Mouse (Mus musculus) cortical plate, adult 2 months (tissue): ENCODE measurements around the gene Mamdc4. TPM values are rescaled to one million over a fixed set of nuclear protein-coding genes. Genes with fewer than 3 reads are reported as not detected.

Experiments
- H3K27ac ChIP-seq: fragments of 200-500 bp; 2 replicates; pipeline ENCODE4 v1.5.1; 2012; ENCODE audit warnings: low read length, control low read depth, inconsistent platforms; ENCODE audit not compliant: insufficient read depth
- H3K4me1 ChIP-seq: fragments of 200-500 bp; 2 replicates; pipeline ENCODE4 v1.6.1; 2011; ENCODE audit warnings: low read length; ENCODE audit not compliant: control insufficient read depth, insufficient read depth
- H3K4me3 ChIP-seq: fragments of 200-500 bp; 2 replicates; pipeline ENCODE4 v1.5.1; 2011; ENCODE audit warnings: mild to moderate bottlenecking, low read length, control low read depth; ENCODE audit not compliant: insufficient read depth
- CTCF ChIP-seq: fragments of 200-500 bp; IDR thresholded peaks from 2 replicates; pipeline ENCODE4 v1.5.1; 2011; ENCODE audit warnings: mild to moderate bottlenecking, control low read depth, low read length; ENCODE audit not compliant: insufficient read depth; ENCODE audit errors: extremely low read depth
- POLR2A ChIP-seq: fragments of 200-500 bp; IDR thresholded peaks from 2 replicates; pipeline ENCODE4 v1.6.1; 2011; ENCODE audit warnings: mild to moderate bottlenecking, low read length, control low read depth; ENCODE audit not compliant: insufficient read depth; ENCODE audit errors: extremely low read depth
- polyA plus RNA-seq: library from polyadenylated mRNA; depleted of rRNA; stranded (reverse); fragments of >200 nt; gene quantifications from 2 replicates; pipeline ENCODE4 v1.2.3, GENCODE M21; 2012

The Mamdc4 gene
- polyA plus RNA-seq, 1 experiment = 1.1 TPM

DNA sequence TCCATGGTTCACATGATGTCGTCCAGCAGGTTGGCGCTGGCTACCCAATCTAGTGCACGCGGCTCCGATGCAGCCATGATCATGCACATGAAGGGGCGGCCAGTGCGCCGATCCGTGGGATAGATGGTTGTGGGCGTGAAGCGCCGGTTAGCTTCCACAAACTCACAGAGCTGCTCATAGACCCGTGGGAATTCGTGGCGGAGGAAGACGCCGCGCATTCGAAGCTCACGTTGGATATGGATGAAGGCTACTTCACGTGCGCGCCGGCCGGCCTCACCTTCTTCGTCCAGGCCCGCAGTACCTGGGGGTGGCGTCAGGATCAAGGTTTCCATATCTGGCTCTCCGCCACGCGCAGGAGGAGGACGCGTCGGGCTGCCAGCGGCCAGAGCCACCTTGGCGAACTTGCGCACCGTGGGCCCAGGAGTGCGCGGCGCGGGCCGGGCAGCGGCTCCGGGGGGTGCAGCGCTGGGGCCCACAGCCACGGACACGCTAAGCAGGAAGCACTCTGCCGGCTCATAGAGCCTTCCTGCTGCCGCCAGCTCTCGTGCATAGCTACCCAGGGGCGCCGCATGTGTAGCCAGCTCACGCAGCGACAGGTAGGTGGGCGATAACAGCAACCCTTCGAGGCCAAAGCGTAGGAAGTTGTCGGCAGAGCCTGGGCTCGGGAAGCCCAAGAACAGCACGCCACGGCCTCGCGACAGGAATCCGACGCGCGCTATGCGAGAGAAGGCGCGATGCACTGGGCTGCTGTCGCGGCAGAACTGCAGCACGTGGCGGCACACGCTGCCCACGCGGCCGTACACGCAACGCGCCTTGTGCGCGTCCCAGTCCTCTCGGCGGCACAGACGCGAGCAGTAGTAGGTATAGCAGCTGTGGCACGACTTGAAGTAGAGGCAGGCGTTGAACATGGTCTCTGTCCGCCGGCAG lies 2.6 kb upstream of the Mamdc4 start:
- TF ChIP-seq CTCF (no peak), POLR2A (no peak)
- Histone ChIP-seq H3K4me3 (no peak overlapping the region), H3K4me1 (peaks cover 10% of the 10 kb centered on the region), H3K27ac (peak overlapping the region; percentile 76)

- peak overlapping the region; percentile 29; the same call in 1 of the 2 replicates for H3K27ac ChIP-seq
- peaks cover 8% of the 10 kb centered on the region for H3K4me1 ChIP-seq
- TF ChIP-seq CTCF = no peak
Observed at GRCm38 (mm10) chr2:25576028-25576850, 1.6 kb upstream of the Mamdc4 start.

GRCm38 (mm10) chr2:25575432-25576027 lies 885 bp upstream of the Mamdc4 start:
- Histone ChIP-seq H3K4me1 (peaks cover 8% of the 10 kb centered on the region), H3K27ac (peak overlapping the region; percentile 29; the same call in 1 of the 2 replicates), H3K4me3 (peak overlapping the region; percentile 39; the same call in 1 of the 2 replicates)
- TF ChIP-seq POLR2A (0 out of 2 replicates have a peak, but pooled peaks have one; percentile 4), CTCF (no peak)

More at GRCm38 (mm10) chr2:25576028-25576850, 1.6 kb upstream of the Mamdc4 start:
- H3K4me3 ChIP-seq = no peak overlapping the region

- peaks cover 6% of the 10 kb centered on the region for H3K4me1 ChIP-seq
- H3K4me3 ChIP-seq = peak overlapping the region; percentile 39
- TF ChIP-seq CTCF = no peak
- no peak for TF ChIP-seq POLR2A
- H3K27ac ChIP-seq = no peak overlapping the region
Observed at GRCm38 (mm10) chr2:25574136-25574535, 509 bp downstream of the Mamdc4 start.

- Histone ChIP-seq H3K27ac (no peak overlapping the region), H3K4me3 (no peak overlapping the region), H3K4me1 (peaks cover 6% of the 10 kb centered on the region)
- TF ChIP-seq POLR2A (no peak), CTCF (no peak)
Observed at GRCm38 (mm10) chr2:25573068-25573467, 1.6 kb downstream of the Mamdc4 start.

DNA sequence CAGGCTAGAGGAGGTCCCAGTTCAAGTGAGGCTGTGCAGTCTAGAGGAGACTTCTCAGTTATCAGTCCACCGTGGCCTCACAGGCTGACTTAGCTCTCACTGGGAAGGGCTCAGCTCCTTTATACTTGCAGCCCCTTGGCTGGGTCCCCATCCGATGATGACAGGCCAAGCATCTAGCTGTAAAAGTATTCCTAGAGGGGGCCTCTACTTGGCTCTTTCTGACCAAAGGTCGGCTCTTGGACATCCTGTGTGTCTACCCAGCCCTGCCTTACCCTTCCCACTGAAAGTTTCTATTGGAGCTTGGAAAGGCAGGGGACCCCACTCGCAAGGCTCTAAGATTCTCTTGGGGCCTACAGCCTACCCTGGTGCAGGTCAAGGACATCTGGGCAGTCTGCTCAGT lies 3.4 kb downstream of the Mamdc4 start:
- Histone ChIP-seq H3K4me3 (no peak overlapping the region), H3K27ac (no peak overlapping the region), H3K4me1 (peaks cover 5% of the 10 kb centered on the region)
- TF ChIP-seq POLR2A (no peak), CTCF (no peak)

DNA sequence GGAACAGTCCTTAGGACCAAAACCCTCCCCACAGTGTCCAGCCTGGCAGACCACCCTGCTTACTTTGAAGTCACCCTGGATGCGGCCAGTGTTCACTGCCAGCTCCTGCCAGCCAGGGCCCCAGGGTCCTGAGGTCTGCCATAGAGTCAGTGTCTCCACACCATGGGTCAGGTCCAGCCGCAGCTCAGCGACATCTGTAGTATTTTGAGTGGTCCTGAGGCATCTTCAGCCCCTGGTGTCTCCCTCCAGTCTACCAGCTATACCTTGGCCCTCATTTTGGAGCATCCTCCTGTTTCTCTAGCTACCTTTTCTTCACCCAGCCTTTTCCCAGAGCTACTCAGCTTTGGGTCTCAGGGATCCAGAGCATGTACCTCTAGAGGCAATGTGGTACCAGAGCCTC lies 5.3 kb downstream of the Mamdc4 start:
- 0 out of 2 replicates have a peak, but pooled peaks cover 2% of the 10 kb centered on the region for H3K4me1 ChIP-seq
- H3K4me3 ChIP-seq = no peak overlapping the region
- H3K27ac ChIP-seq = no peak overlapping the region
- no peak for TF ChIP-seq POLR2A
- no peak for TF ChIP-seq CTCF

- no peak for TF ChIP-seq CTCF
- no peak for TF ChIP-seq POLR2A
- Histone ChIP-seq H3K4me1 (no peaks in the 10 kb centered on the region), H3K27ac (no peak overlapping the region), H3K4me3 (no peak overlapping the region)
Observed at GRCm38 (mm10) chr2:25568473-25569019, 6.1 kb downstream of the Mamdc4 start.

- TF ChIP-seq CTCF = no peak
- no peaks in the 10 kb centered on the region for H3K4me1 ChIP-seq
- H3K27ac ChIP-seq = no peak overlapping the region
- no peak overlapping the region for H3K4me3 ChIP-seq
Observed at GRCm38 (mm10) chr2:25566558-25566957, 8.1 kb downstream of the Mamdc4 start.
